Mouse (Mus musculus) frontal cortex, postnatal 25 days (tissue): ENCODE measurements around the gene Sh3bp2.

ENCODE experiments used
- DNase-seq, 2 experiments: peaks; one replicate each; pipeline ENCODE4 v3.0.0; 2022; ENCODE audit warnings: low spot score in 2 of 2

Gene Sh3bp2

DNA sequence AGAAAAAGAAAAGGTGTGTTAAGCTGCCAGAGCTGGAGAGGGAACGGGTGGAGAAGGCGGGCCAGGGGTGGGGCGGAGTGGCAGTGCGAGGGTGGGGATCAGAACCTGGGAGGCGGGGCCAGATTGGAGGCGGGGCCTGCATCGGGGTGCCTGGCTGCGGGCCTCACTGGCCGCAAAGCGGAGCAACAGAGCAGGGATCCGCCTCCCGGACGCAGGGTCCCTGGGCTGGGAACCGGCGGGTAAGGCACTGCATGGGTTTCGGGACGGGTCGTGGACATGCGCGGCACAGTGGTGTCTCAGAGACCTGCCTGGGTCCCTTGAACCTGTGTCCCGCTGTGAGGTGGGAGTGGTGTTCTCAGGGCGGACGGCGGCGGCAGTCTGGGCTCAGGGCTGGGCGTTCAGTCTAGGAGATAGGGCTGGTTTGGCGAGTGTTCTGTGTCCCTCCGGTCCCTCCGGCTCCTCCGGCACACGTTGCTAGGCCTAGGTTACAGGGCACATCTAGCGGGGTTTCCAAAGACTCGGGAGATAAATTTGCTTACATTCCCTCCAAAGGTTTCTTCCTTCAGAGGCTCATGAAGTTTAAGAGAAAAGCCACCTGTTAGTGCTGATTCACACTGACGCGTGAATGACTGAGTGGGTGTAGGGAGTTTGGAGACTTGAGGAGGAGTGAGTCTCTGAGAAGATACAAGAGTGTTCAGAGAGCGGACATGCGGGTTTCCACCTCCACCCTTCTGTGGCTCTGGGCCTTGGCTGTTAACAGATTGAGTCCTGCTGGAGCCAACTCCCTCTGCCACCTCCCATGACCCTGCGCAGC is at the start of gene Sh3bp2:
Gene Sh3bp2 (plus strand): TSS at position 176 of the 814 bp plus-strand sequence.
- peak; percentile 55 to 58 for DNase-seq

- no peak for DNase-seq
These were observed 44.7 kb upstream of the Sh3bp2 start for GRCm38 (mm10) chr5:34480926-34481325.

GRCm38 (mm10) chr5:34485731-34486130 is 39.9 kb upstream of the Sh3bp2 start:
- no peak for DNase-seq

- DNase-seq: no peak
These were observed 38.1 kb upstream of the Sh3bp2 start for GRCm38 (mm10) chr5:34487320-34488090.

DNA sequence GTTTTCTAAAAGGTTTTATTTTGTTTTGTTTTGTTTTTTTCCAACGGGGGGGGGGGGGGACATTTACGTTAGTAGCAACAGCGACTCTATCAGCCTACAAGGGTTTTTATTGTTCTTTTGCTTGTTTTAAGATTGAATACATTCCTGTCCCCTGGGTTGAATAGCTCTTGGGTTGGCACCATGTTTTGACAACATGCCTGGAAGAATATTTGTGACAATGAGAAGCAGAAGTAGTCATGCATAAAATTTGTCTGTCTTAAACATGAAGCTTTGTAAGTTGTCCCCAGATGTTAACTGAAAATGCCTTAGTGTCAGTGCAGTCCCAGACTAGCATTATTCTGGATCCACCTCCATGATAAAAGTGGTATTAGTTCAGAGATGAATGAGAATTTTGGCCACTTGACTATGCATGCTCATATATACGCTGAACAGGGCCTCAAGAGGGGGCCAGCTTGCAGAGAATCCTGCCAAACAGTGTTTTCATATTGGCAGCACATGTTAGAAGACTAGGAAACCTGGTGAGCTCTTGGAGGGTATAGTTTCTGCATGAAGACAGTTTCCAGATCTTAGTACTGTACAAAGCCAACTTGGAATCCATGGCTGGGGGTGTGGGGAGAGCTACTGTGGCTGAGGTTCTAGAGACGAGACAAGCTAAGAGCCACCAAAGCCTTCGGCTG is 36.8 kb upstream of the Sh3bp2 start:
- DNase-seq: no peak

DNA sequence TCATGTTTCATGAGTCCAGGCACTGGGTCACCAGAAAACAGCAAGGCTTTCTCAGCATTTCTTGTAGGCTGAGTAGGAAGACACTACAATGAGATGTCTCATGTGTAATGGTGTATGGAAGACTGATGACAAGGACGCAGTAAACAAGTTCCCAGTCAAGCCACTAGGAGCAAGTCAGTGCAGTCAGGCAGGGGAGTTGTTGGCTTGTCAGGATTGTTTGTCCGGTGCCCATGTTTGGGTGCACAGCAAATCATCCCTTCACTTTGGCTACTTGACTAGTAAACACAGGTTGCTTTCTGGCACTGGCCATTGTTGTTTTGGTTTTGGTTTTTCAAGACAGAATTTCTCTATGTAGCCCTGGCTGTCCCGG is 36.2 kb upstream of the Sh3bp2 start:
- DNase-seq: no peak

DNA sequence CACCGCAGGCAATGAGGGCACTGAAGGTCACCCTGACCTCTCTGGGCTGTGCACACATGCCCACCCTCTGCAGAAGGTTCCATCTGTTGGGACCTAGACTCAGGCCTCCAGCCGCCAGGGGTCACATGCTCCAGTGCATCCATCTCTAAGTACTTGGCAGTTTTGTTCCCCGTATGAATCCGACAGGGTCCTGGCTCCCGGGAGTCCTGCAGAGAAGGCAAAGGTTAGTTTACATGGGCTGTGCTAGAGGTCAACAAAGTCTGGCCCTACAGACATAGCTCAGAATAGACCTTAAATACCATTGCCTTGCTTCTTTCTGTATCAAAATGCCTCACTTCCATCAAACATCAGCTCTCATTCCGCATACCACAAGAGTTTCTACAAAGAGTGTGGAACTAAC is 28.9 kb upstream of the Sh3bp2 start:
- no peak for DNase-seq

DNA sequence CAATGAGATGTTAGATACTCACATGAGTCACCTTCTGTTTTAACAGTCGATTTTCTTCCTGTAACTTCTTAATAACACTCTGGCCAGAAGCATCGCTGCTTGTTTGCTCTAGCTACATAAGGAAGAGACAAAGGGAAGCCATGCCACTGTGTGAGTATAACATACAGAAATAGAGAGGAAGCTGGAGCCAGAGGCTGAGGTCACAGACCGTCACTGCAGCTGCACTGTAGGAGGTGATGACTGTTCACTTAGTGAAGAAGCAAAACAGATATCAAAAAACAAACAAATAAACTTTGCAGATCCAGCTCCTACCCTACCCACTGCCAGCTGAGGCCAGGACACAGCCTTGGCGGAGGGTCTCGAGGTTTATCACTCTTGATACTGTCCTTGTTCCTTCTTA is 24.8 kb upstream of the Sh3bp2 start:
- no peak for DNase-seq

GRCm38 (mm10) chr5:34501588-34501987 is 24.1 kb upstream of the Sh3bp2 start:
- DNase-seq: no peak

DNA sequence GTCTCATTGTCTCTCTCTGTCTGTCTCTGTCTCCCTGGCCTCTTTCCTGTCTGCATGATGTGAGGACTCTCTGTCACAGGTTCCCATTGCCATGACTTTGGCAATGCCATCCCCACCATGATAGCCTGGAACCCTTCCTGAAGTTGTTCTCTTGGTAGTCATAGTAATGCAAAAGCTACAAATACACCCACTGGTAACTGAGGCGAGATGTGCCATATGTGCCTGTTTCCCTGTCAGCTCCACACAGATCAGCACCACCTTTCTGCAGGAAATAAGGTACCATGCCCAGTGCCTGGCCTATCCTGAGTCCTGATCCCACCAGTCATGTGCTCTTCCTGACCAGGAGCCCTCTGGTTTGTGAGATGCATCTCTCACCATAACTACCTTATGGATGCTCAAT is 23.2 kb upstream of the Sh3bp2 start:
- DNase-seq: no peak

- no peak for DNase-seq
These were observed 22.8 kb upstream of the Sh3bp2 start for GRCm38 (mm10) chr5:34502821-34503220.

DNA sequence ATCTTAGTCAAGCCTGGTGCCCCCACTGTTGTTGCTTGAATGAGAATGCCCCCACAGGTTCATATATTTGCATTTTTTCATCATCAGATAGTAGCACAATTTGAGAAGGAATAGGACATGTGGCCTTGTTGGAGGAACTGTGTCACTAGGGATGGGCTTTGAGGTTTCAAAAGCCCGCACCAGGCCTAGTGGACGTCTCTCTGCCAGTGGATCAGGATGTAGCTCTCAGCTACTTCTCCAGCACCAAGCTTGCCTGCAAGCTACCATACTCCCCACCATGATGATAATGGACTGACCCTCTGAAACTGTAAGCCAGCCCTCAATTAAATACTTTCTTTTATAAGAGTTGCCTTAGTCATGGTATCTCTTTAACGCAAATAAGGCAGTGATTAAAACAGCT is 13.2 kb upstream of the Sh3bp2 start:
- DNase-seq: no peak

- DNase-seq: peak; percentile 67 to 81
These were observed 12.0 kb upstream of the Sh3bp2 start, which contains the start of gene Tnip2 for GRCm38 (mm10) chr5:34513466-34514217. Gene Tnip2 (minus strand): TSS chr5:34513991.

DNA sequence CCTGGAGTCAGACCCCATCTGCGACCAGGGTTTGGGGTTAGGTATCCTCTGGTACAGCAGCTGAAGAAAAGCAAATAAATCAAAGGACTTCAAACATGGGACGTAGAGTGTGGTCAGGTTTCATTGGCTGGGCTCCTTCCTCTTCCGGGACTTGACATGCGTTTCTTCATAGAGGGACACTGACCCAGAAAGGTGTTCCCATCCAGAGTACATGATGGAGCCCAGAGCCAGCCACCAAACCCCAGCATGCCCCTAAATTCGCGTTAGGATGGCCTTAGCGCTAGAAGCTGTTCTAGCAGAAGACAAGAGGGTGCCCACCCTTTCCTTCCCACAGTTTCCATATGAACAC is 11.4 kb upstream of the Sh3bp2 start:
- no peak for DNase-seq

DNA sequence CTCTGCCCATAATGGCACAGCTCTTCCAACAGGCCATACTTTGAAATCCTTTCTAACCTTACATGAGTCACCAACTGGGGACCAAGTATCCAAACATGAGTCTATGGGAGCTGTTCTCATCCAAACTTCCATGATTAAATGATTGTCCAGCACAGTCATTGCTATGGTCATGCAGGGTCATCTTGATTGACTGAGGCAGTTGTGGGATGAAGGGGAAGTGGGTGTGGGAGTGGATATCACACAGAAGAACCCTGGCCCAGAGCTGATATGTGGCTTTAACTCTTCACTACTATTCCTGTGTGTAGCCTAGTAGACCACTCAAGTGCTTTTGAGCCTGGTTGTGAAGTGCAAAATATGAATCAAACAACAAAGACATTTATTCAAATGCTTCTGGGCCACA is 10.5 kb upstream of the Sh3bp2 start:
- DNase-seq: no peak

GRCm38 (mm10) chr5:34517913-34518312 is 7.7 kb upstream of the Sh3bp2 start:
- DNase-seq: peak; percentile 65 to 67

- DNase-seq: no peak
These were observed 6.2 kb upstream of the Sh3bp2 start for GRCm38 (mm10) chr5:34519389-34519910.

DNA sequence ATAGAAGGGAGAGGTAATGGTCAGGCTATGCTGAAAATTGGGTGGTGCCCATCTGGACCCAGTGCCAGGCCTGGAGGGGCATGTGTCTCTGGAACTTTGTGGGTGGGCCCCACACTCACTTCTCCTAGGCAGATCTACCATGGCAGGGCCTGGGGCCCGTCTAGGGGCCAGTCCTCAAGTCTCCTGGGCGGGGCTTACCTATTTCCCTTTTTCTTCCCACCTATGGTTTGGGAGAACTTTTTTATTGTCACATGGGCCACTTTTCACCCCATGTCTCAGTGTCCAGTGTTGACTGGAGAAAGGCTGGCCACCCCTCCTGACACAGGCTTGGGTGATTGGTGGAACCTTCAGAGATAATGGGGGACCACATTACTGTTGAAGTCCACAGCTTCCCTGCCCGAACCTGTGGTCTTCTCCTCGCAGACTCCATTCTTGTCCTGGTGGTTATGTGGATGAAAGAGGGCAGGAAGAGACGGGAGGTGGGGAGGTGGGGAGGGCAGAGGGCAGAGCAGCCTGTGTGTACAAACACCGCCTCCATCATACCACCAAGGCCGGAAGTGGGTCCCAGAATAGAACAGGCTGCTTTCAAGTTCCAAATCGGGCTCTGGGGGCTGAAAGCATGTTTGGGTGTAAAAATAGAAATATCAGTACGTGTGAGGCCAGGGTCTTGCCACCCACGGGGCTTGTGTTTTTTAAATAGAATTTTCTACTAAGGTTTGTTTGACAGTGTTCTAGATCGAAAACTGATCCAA is 5.0 kb upstream of the Sh3bp2 start:
- DNase-seq: no peak

DNA sequence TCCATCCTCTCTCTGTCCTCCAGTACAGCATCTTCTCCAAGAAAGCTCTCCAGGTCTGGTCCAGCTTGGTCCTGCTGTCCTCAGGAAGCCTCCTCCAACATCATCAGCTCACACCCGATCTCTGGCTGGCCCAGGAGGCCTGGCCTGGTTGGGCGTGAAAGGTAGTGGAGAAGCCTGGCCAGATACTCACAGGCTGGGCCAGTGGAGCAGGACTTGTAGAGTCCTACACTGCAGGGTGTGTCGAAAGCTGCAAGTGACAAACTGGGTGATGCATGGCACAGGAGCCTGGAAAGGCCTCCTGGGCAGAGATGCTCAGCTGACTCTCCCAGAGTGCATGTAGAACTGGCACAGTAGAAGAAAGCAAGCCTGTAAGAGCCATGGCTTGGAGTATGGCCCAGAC is 4.3 kb upstream of the Sh3bp2 start:
- no peak for DNase-seq

GRCm38 (mm10) chr5:34523958-34524485 is 1.6 kb upstream of the Sh3bp2 start:
- no peak for DNase-seq

DNA sequence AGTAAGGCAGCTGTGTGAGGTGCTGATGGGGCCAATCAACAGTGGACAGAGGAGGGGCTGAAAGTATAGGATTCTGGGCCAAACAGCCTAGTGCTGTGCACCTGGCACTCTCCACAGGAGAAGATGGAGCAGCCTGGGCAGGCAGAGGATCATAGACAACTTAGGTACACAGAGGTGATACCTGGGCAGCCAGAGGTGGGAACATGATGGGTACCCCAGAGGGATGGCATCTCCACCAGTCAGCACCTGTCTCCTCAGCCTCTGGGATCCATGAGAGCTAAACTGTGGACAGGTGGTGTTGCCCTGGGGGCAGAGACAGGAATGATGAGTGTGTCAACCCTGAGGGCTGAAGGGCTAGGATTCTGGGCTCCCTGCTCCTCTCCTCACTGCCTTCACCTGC is 1.1 kb upstream of the Sh3bp2 start:
- DNase-seq: no peak
